Mouse (Mus musculus) midbrain, embryonic 10.5 days (tissue): Measurements from ENCODE around the gene Skil. TPM values are rescaled to one million over a fixed set of nuclear protein-coding genes. Genes with fewer than 3 reads are reported as not detected.

ENCODE experiments used
- DNase-seq: peaks from one replicate; pipeline ENCODE4 v3.0.0-alpha.2; 2017; ENCODE audit warnings: low spot score
- H3K27ac ChIP-seq: fragments of 300-500 bp; sonication (generic); replicated peaks from 2 replicates; pipeline ENCODE4 v1.5.1; 2016; ENCODE audit warnings: mild to moderate bottlenecking
- H3K27me3 ChIP-seq: fragments of 300-500 bp; sonication (generic); 2 replicates; pipeline ENCODE4 v1.6.1; 2016; ENCODE audit warnings: low read depth, mild to moderate bottlenecking; ENCODE audit not compliant: poor library complexity, severe bottlenecking
- H3K36me3 ChIP-seq: fragments of 300-500 bp; sonication (generic); 2 replicates; pipeline ENCODE4 v1.6.1; 2016; ENCODE audit warnings: mild to moderate bottlenecking, moderate library complexity
- H3K4me1 ChIP-seq: fragments of 300-500 bp; sonication (generic); 2 replicates; pipeline ENCODE4 v1.6.1; 2016
- H3K4me3 ChIP-seq: fragments of 300-500 bp; sonication (generic); 2 replicates; pipeline ENCODE4 v1.5.1; 2016; ENCODE audit warnings: mild to moderate bottlenecking, moderate library complexity
- H3K9me3 ChIP-seq: fragments of 300-500 bp; sonication (generic); replicated peaks from 2 replicates; pipeline ENCODE4 v1.6.1; 2016; ENCODE audit warnings: mild to moderate bottlenecking
- WGBS: fragments of 180-500 bp; shearing (Covaris S2); methylation state at CpG from one replicate; pipeline ENCODE4 v1.1.7; 2016; 5-methylcytosine and 5-hydroxymethylcytosine counted together
- polyA plus RNA-seq: library from polyadenylated mRNA; unstranded; fragments of >200 nt; fragmentation: Nextera tagmentation; extraction: Ambion mirVana; gene quantifications from 2 replicates; pipeline ENCODE4 v1.2.1, GENCODE M21; 2016

Gene Skil
- polyA plus RNA-seq, result 30.6 and 39.9 TPM in 2 replicates

DNA sequence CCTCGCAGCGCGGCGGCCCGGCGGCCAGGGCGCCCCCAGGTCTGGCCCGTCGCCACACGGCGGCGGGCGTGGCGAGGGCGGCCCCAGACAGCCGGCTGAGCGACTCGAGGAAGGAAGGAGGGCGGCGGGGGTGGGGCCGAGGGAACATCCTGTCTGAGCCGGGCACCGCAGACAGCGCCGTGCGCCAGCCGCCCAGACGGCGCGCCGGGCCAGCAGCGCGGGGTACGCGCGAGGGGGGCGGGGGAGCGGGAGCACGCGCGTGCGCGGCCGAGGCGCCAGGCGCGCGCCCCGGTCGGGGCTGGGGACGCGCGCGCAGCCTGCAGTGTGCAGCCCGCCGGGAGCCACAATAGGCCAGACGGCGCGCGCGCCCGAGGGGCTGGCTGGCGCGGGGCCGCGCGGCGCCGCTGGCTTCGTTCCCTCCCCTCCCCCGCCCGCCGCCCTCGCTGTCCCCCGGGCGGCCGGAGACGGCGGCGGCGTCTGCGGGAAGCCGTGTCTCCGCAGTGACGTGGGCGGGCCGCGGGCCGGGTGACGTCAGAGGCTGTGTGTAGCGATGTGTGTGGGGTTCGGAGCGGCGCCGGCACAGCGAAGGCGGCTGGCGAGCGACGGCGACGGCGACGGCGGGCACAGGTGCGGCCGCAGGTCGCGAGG, at the start of gene Skil:
TSS of gene Skil (plus strand) at position 528 of the 648 bp plus-strand sequence.
- H3K4me1 ChIP-seq, result peaks cover 70% of the 10 kb centered on the region
- peak within 1 kb of the TSS; percentile 98 for H3K4me3 ChIP-seq
- WGBS, result under 1% methylated on average over 75 of the region's 109 CpGs
- peaks cover 18% of the 10 kb centered on the region for H3K36me3 ChIP-seq
- no peaks in the 10 kb centered on the region for H3K9me3 ChIP-seq
- H3K27me3 ChIP-seq, result peaks cover 10% of the 10 kb centered on the region
- peak; percentile 93 for DNase-seq
- H3K27ac ChIP-seq, result peak within 1 kb of the TSS; percentile 100

DNA sequence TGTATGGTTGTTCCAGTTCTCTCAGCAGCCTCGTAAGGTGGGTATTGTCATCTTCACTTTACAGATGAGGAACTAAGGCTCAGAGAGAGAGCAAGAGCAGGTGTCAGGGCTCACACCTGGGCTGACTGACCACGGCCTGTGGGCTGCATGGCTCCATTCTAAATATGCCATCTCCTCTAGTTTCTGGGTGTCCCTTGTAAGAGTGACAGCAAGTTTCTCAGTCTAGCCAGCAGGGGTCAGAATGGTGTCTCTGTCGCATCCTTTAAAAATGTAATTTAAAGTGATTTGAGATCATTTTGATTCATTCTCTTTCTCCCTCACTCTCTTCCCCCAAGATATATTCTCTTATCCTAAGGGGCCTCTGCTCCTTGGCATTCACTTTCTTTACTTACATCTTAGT, 47.6 kb upstream of the Skil start:
- WGBS, result 84% methylated on average over 3 of the region's 3 CpGs
- H3K27ac ChIP-seq, result no peak overlapping the region
- no peaks in the 10 kb centered on the region for H3K4me1 ChIP-seq
- no peaks in the 10 kb centered on the region for H3K27me3 ChIP-seq
- no peak overlapping the region for H3K4me3 ChIP-seq
- DNase-seq, result no peak
- peaks cover 44% of the 10 kb centered on the region for H3K36me3 ChIP-seq
- no peaks in the 10 kb centered on the region for H3K9me3 ChIP-seq

DNA sequence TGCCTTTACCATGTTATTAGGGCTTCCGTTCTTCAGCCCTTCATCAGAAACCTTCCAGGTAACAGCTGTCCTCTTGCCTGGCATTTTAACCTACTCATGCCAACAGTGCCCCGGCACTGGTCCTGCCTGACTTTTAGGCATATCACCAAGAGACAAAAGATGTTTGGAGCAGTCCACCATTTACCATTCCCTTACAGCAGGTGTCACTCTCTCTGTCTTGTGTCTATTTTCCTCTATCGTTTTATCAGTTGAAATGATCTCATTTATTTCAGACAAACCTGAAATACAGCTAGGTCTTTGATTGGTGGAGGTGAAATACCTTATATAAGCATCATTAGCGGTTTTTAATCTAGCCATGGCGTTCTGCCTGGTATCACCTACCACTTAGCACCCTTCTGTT, 45.8 kb upstream of the Skil start:
- Histone ChIP-seq H3K9me3 (no peaks in the 10 kb centered on the region), H3K27me3 (no peaks in the 10 kb centered on the region), H3K36me3 (peaks cover 34% of the 10 kb centered on the region), H3K4me1 (no peaks in the 10 kb centered on the region), H3K4me3 (no peak overlapping the region), H3K27ac (no peak overlapping the region)
- WGBS, result 91% methylated on average over 5 of the region's 5 CpGs
- DNase-seq, result no peak

DNA sequence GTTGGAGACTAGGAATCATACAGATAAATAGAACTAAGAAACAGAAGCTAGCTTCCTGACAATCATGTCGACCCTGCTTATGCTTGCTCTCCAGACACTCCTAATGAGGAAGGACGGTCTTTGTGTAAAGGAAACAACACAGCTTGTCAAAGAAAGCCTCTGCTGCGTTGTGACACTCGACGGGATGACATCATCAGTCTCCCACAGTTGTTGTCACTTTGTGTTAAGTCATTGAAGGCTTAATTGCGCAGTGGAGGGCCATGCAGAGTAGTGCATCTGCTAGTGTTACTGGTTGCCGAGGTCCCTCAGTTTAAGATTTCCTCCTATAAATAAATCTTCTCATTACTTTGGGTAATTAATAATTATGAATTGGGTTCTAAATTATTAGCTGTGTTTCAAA, 44.5 kb upstream of the Skil start:
- Histone ChIP-seq H3K27ac (no peak overlapping the region), H3K4me3 (no peak overlapping the region), H3K9me3 (no peaks in the 10 kb centered on the region), H3K36me3 (peaks cover 34% of the 10 kb centered on the region), H3K27me3 (no peaks in the 10 kb centered on the region), H3K4me1 (no peaks in the 10 kb centered on the region)
- WGBS, result 79% methylated on average over 7 of the region's 7 CpGs
- DNase-seq, result no peak

DNA sequence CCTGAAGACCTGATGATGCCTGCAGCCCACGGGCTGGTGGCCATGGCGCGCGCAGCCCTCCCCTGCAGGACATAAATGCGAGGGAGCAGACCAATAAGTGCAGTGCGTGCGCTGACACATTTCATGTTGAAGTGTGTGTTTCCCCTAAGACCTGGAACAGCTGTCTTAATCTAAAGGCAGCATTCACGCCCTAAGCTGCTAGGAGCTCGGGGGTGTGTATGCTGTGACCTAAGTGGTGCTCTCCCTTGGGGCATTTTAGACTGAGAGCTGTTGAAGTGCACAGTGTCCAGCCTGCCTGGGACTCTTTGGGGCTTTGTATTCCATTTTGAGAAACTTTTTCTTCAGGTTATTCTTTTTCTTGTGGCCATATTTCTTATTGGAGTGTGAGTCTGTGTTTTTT, 43.1 kb upstream of the Skil start:
- Histone ChIP-seq H3K36me3 (peaks cover 30% of the 10 kb centered on the region), H3K27me3 (no peaks in the 10 kb centered on the region), H3K4me3 (no peak overlapping the region), H3K9me3 (no peaks in the 10 kb centered on the region), H3K27ac (no peak overlapping the region), H3K4me1 (peaks cover 4% of the 10 kb centered on the region; the same call in 1 of the 2 replicates)
- no peak for DNase-seq
- 91% methylated on average over 9 of the region's 9 CpGs for WGBS

DNA sequence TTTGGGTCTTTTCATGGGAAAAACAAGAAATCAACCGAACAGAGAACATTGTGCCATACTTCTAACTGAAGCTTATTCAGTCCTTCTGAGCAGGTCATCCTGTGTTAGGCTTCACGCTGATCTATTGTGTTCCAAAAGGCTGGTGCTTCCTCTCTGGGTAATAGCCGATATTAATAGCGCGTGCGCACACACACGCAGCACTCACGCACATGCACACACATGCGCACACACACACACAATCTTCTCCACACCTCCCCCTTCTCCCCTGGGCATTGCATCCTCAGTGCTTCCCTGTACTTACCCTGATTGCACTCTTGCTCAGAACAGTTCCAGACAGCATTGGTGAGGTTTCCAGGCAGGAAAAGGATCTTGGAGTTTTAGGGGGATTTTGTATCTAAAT, 41.7 kb upstream of the Skil start:
- H3K4me3 ChIP-seq, result no peak overlapping the region
- H3K36me3 ChIP-seq, result peaks cover 26% of the 10 kb centered on the region
- WGBS, result 96% methylated on average over 9 of the region's 9 CpGs
- no peaks in the 10 kb centered on the region for H3K27me3 ChIP-seq
- H3K9me3 ChIP-seq, result no peaks in the 10 kb centered on the region
- no peak for DNase-seq
- no peak overlapping the region for H3K27ac ChIP-seq
- peaks cover 4% of the 10 kb centered on the region; the same call in 1 of the 2 replicates for H3K4me1 ChIP-seq

DNA sequence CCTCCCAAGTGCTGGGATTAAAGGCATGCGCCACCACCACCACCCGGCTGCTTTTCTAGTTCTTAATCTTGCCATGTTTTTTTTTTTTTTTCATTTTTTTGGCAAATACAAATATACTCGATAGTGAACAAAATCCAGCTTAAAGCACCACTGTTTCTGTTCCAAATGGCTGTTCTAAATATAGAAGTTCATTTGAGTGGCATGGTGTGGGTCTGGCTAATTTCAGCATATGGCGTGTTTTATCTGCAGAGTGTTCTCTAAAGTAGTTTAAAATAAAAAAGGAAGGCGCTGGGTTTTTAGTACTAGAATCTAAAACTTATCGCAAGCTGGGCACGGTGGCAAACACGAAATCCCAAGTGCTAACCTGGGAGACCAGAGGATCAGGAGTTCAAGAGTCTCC, 40.0 kb upstream of the Skil start:
- Histone ChIP-seq H3K27ac (no peak overlapping the region), H3K36me3 (peaks cover 10% of the 10 kb centered on the region), H3K27me3 (no peaks in the 10 kb centered on the region), H3K4me3 (no peak overlapping the region), H3K4me1 (peaks cover 4% of the 10 kb centered on the region; the same call in 1 of the 2 replicates), H3K9me3 (no peaks in the 10 kb centered on the region)
- 93% methylated on average over 8 of the region's 8 CpGs for WGBS
- no peak for DNase-seq

DNA sequence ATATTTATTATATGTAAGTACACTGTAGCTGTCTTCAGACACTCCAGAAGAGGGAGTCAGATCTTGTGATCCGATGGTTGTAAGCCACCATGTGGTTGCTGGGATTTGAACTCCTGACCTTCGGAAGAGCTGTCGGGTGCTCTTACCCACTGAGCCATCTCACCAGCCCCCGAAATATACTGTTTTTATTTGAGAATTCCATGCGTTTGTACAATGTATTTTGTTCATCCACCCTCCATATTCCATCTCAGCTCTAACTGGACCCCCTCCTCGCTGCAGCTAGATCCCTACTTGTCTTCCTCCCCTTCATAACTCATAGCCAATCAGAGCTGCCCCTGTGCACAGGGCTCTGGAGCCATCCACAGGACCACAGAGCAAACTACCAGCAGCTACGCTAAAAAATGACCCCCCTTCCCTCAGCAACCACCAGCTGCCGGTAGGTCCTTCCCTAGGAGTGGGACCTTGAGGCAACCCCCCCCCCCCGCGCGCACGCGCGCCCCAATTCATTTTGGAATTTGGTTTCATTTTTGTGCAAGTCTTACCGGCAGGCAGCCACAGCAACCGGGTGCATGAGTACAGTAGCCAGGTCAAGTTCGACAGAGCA, 38.7 kb upstream of the Skil start:
- Histone ChIP-seq H3K36me3 (peaks cover 4% of the 10 kb centered on the region), H3K4me3 (peak overlapping the region; percentile 52), H3K9me3 (no peaks in the 10 kb centered on the region), H3K27ac (peak overlapping the region; percentile 43), H3K4me1 (peaks cover 8% of the 10 kb centered on the region; the same call in 1 of the 2 replicates), H3K27me3 (no peaks in the 10 kb centered on the region)
- 38% methylated on average over 17 of the region's 17 CpGs for whole genome bisulfite sequencing
- peak; percentile 45 for DNase-seq

DNA sequence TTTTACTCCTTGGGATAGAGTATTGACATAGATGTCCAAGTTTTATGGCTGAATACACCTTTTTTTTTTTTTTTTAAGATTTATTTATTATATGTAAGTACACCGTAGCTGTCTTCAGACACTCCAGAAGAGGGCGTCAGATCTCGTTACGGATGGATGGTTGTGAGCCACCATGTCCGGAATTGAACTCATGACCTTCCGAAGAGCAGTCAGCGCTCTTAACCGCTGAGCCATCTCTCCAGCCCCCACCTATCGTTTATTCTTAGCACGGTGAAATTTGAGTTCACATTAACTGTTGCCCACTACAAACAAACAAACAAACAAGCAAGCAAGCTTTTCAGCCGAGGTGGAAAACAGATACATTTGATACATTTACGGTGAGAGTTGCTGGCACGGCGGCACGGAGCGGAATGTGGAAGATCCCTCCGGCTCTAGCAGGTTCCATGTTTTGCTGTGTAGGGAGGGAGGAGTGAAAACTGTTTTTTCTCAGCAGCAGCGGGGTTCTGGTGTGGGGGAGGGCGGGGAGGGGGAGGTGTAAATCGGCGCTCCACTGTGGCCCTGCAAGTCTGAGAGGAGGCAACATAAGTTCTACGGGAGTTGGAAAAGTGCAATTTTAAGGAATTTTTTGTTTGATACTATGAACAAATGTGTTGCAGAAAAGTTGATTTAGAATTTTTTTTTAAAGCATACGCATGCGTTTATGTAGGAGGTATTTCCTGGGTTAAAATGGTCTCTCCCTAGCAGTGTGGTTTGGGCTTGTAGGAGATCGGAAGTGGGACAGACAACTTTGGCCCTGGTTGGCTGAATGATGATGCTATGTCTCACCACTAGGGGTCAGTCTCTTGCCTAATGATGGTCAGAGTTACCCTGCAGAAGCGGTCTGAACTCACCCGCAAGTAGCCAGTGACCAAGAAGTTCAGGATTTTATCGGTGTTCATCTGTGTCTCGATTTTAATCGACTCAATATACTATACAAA, 37.9 kb upstream of the Skil start:
- no peaks in the 10 kb centered on the region for H3K27me3 ChIP-seq
- H3K4me1 ChIP-seq, result peaks cover 10% of the 10 kb centered on the region; the same call in 1 of the 2 replicates
- no peaks in the 10 kb centered on the region for H3K36me3 ChIP-seq
- no peaks in the 10 kb centered on the region for H3K9me3 ChIP-seq
- DNase-seq, result peak; percentile 78
- peak overlapping the region; percentile 52 for H3K4me3 ChIP-seq
- H3K27ac ChIP-seq, result peak overlapping the region; percentile 78
- 7% methylated on average over 30 of the region's 30 CpGs for WGBS

DNA sequence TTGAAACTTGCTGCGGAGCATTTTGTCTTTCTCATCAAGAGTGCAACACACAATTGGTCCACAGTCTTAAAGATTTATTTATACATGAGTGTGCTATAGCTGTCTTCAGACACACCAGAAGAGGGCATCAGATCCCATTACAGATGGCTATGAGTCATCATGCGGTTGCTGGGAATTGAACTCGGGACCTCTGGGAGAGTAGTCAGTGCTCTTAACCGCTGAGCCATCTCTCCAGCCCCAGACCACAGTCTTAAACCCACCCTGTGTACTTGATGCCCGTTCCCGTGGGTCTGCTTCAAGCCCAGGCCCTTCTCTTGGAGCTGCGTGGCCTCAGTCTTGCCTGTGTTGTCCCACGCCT, 34.1 kb upstream of the Skil start:
- H3K27ac ChIP-seq, result peak overlapping the region; percentile 39; the same call in 1 of the 2 replicates
- H3K36me3 ChIP-seq, result no peaks in the 10 kb centered on the region
- DNase-seq, result no peak
- no peak overlapping the region for H3K4me3 ChIP-seq
- WGBS, result 88% methylated on average over 8 of the region's 8 CpGs
- no peaks in the 10 kb centered on the region for H3K27me3 ChIP-seq
- peaks cover 10% of the 10 kb centered on the region; the same call in 1 of the 2 replicates for H3K4me1 ChIP-seq
- no peaks in the 10 kb centered on the region for H3K9me3 ChIP-seq

DNA sequence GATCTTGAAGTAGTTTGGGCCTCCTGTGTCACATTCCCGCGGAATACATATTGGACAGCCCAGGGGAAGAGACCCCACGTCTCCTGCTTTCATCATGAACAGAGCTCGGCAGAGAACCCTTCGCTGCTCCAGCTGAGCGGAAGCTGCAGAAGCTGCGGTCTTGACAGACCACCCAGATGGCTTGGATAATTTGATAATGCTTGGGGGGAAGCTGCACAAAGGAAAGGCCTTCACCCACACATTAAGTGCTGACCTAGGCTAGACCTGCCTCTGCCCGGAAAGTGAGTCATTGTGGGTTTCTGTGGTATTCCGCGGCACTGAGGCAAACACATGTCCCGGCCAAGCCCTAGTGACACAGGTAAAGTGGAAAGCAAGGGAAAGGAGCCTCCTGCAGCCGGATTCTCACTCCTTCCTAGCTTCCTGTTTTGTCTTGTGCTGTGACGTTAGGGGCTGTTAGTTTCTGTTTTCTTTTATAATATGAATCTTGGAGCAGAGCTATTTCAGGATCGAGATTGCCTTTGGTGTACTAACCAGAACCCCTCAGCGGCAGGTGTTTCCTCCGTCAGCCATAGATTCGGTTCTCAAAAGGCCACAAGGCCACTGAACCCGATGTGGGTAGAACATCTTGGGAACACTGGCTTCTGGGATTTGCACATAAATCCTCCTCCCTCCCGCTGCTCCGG, 33.6 kb upstream of the Skil start:
- Histone ChIP-seq H3K4me3 (no peak overlapping the region), H3K9me3 (no peaks in the 10 kb centered on the region), H3K36me3 (no peaks in the 10 kb centered on the region), H3K27me3 (no peaks in the 10 kb centered on the region), H3K27ac (peak overlapping the region; percentile 39; the same call in 1 of the 2 replicates), H3K4me1 (peaks cover 8% of the 10 kb centered on the region; the same call in 1 of the 2 replicates)
- WGBS, result 80% methylated on average over 20 of the region's 20 CpGs
- no peak for DNase-seq

DNA sequence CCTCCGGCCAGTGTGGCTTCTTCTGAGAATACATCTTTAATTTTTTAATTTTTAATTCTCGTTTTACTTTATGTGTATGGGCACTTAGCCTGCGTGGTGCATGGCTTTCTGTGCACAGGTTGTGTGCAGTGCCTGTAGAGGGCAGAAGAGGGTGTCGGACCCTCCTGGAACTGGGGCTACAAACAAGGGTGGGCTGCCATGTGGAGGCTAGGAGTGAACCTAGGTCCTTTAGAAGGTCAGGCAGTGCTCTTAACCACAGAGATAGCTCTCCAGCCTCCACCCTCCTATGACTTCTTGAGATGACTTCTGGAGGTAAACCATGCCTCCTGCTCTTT, 33.1 kb upstream of the Skil start:
- DNase-seq, result no peak
- Histone ChIP-seq H3K36me3 (no peaks in the 10 kb centered on the region), H3K4me1 (0 out of 2 replicates have a peak, but pooled peaks cover 5% of the 10 kb centered on the region), H3K27ac (no peak overlapping the region), H3K4me3 (no peak overlapping the region), H3K27me3 (no peaks in the 10 kb centered on the region), H3K9me3 (no peaks in the 10 kb centered on the region)
- WGBS, result 77% methylated on average over 4 of the region's 4 CpGs
